Mouse (Mus musculus) spleen, adult 2 months (tissue): ENCODE data around the gene Setd4.

ENCODE experiments used
- CTCF ChIP-seq: fragments of 200-500 bp; IDR thresholded peaks from 2 replicates; pipeline ENCODE4 v1.5.1; 2011; ENCODE audit warnings: mild to moderate bottlenecking, inconsistent platforms; ENCODE audit not compliant: insufficient read depth, insufficient read length, insufficient replicate concordance; ENCODE audit errors: extremely low read depth
- POLR2A ChIP-seq: fragments of 200-500 bp; IDR thresholded peaks from 2 replicates; pipeline ENCODE4 v1.6.1; 2011; ENCODE audit warnings: low read depth, low read length, inconsistent platforms

DNA sequence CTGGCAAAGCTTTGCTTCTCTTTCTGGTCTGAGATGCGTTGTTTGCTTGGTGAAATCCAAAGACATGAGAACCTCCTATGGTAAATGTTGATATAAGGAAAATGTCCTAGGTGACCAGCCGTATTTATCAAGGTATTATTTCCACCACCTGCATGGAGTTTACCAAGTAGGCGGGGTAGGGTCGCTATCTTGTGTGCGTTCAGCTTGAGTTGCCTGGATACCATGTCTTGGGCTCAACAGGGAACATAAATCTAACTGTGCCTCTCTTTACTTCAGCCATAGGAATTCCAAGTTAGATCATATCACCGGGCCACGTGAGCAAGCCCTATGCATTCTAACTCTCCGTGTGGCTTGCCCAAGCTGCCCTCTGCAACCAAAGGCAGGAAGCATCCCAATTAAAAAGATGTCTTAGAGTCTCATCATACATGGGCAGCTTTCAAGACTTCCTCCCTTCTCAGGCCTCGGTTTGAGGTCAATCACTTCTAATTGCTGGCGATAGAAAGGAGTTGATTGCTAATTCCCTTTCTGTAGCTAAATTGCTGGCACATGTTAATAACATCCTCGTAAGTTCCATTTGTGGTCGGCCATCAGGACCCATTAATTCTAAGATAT is 57.4 kb downstream of the Setd4 start:
- TF ChIP-seq POLR2A: no peak
- TF ChIP-seq CTCF: no peak
